ENCODE assay signal across 22 mouse cellular contexts in genomic region chr8:26943621-26944020, GRCm38 (mm10).
"Had no signal": no experiment of that assay in that cellular context is flagged by ENCODE, and none has a peak within 500 bp of the region (broad histone marks: within the 10 kb centered on the region; RNA-seq: fewer than 3 reads in every experiment).

No protein-coding gene starts in this region.

- H3K9ac ChIP-seq: liver, postnatal 0 days; lung, embryonic 15.5 days; midbrain, embryonic 12.5 days; neural tube, embryonic 13.5 days; neural tube, embryonic 15.5 days had no signal

- H3K27me3 ChIP-seq: lung, embryonic 15.5 days; midbrain, embryonic 12.5 days; neural tube, embryonic 15.5 days had no signal

- DNase-seq: liver, postnatal 0 days; lung, adult 2 months; lung, postnatal 14 days; lung, postnatal 36 days; midbrain, embryonic 14.5 days; retina, postnatal 1 day; right cerebral cortex, adult 18-20 months; right cerebral cortex, postnatal 25 days; right cerebral cortex, postnatal 4 days; spleen, adult 18-20 months; thymus, adult 18-20 months; thymus, postnatal 14 days; thymus, postnatal 36 days had no signal

- H3K4me3 ChIP-seq: lung, embryonic 15.5 days; midbrain, embryonic 10.5 days; midbrain, embryonic 12.5 days; myocyte; neural tube, embryonic 13.5 days; neural tube, embryonic 15.5 days had no signal

- ATAC-seq: liver, postnatal 0 days; lung, postnatal 0 days; midbrain, embryonic 16.5 days had no signal

- H3K36me3 ChIP-seq: lung, embryonic 15.5 days; midbrain, embryonic 10.5 days; midbrain, embryonic 12.5 days; neural tube, embryonic 13.5 days; neural tube, embryonic 15.5 days had no signal

- H3K27ac ChIP-seq: lung, embryonic 15.5 days; macrophage; midbrain, embryonic 10.5 days; midbrain, embryonic 12.5 days; neural tube, embryonic 13.5 days; neural tube, embryonic 15.5 days had no signal

- H3K9me3 ChIP-seq: lung, embryonic 15.5 days; midbrain, embryonic 10.5 days; midbrain, embryonic 12.5 days; neural tube, embryonic 13.5 days; neural tube, embryonic 15.5 days had no signal

- H3K4me1 ChIP-seq: midbrain, embryonic 10.5 days; midbrain, embryonic 12.5 days; neural tube, embryonic 15.5 days had no signal

- H3K4me2 ChIP-seq: lung, embryonic 15.5 days; midbrain, embryonic 12.5 days; neural tube, embryonic 13.5 days; neural tube, embryonic 15.5 days had no signal
